11 mouse cellular contexts compared by ENCODE assay signal in the genomic region with DNA sequence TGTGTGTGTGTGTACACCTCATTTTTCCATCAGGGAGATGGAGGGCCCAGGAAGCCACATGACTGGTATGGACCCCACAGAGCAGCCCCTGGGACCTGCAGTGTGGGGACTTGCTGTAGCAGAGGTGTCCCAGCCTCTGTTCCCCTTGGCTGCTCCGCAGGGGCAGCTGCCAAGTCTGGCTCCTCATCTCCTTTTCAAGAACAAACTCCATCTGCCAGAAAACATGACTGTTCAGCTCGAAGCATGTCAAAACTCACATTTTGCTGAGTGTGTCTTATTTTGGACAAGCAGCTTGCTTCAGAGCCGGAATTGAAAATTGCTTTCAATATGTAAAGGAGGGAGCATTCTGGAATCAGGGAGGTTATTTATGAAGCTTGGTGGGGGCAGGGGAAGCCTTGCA.
DNase-seq lines count a peak whose midpoint lies in the region; ATAC-seq lines count a peak whose summit lies in the region.
"Had no signal": no experiment of that assay in that cellular context is flagged by ENCODE, and none has a peak within 500 bp of the region (broad histone marks: within the 10 kb centered on the region; RNA-seq: fewer than 3 reads in every experiment).

No protein-coding gene starts in this region.

- H3K4me3 ChIP-seq in forebrain, embryonic 16.5 days (replicated peaks; ENCODE audit: low read length): no peak overlapping the region
- no peak overlapping the region for H3K4me3 ChIP-seq in neural tube, embryonic 14.5 days (ENCODE audit: low read depth, low read length)
- no peak overlapping the region for H3K4me3 ChIP-seq in liver, embryonic 11.5 days (ENCODE audit: low read depth, low read length)
- H3K4me3 ChIP-seq: embryonic facial prominence, embryonic 12.5 days had no signal

- peak; percentile 78 for ATAC-seq in forebrain, embryonic 16.5 days
- no peak for ATAC-seq in neural tube, embryonic 14.5 days (ENCODE audit: low read depth)
- ATAC-seq in liver, embryonic 11.5 days (replicated peaks; ENCODE audit: low FRiP score): no peak

- H3K9ac ChIP-seq in forebrain, embryonic 16.5 days (replicated peaks; ENCODE audit: low read depth, low read length): no peak overlapping the region; the same call in 1 of the 2 replicates
- H3K9ac ChIP-seq in neural tube, embryonic 14.5 days (replicated peaks; ENCODE audit: low read depth, low read length): no peak overlapping the region
- no peak overlapping the region for H3K9ac ChIP-seq in liver, embryonic 11.5 days (ENCODE audit: low read depth, low read length)
- H3K9ac ChIP-seq: embryonic facial prominence, embryonic 12.5 days had no signal

- peak overlapping the region; percentile 43 for H3K4me2 ChIP-seq in forebrain, embryonic 16.5 days (ENCODE audit: low read length)
- no peak overlapping the region for H3K4me2 ChIP-seq in neural tube, embryonic 14.5 days (ENCODE audit: low read depth, low read length)
- no peak overlapping the region for H3K4me2 ChIP-seq in liver, embryonic 11.5 days
- H3K4me2 ChIP-seq: embryonic facial prominence, embryonic 12.5 days had no signal

- no peaks in the 10 kb centered on the region for H3K27me3 ChIP-seq in forebrain, embryonic 16.5 days (replicated peaks; ENCODE audit: control insufficient read depth, insufficient read depth, low read length)
- no peaks in the 10 kb centered on the region for H3K27me3 ChIP-seq in neural tube, embryonic 14.5 days (ENCODE audit: control insufficient read depth, insufficient read depth, low read length)
- H3K27me3 ChIP-seq in liver, embryonic 11.5 days (replicated peaks; ENCODE audit: control insufficient read depth, insufficient read depth, low read length): no peaks in the 10 kb centered on the region
- H3K27me3 ChIP-seq: embryonic facial prominence, embryonic 12.5 days had no signal

- peak; percentile 30 to 60 for DNase-seq in layer of hippocampus, adult 18-20 months (ENCODE audit: low spot score in 2 of 2)
- no peak for DNase-seq in layer of hippocampus, adult 9-10 months (ENCODE audit: low spot score)
- peak; percentile 63 for DNase-seq in layer of hippocampus, adult 9-11 months
- no peak for DNase-seq in spleen, postnatal 14 days (ENCODE audit: low spot score in 2 of 2)
- no peak for DNase-seq in liver, embryonic 11.5 days (ENCODE audit: low spot score)
- DNase-seq: adrenal gland, postnatal 25 days; thymus, postnatal 36 days had no signal

- H3K36me3 ChIP-seq in forebrain, embryonic 16.5 days (ENCODE audit: control insufficient read depth, insufficient read depth): no peaks in the 10 kb centered on the region
- H3K36me3 ChIP-seq in neural tube, embryonic 14.5 days (ENCODE audit: control insufficient read depth, insufficient read depth, low read length): no peaks in the 10 kb centered on the region
- H3K36me3 ChIP-seq in liver, embryonic 11.5 days (ENCODE audit: control insufficient read depth, insufficient read depth, low read length): no peaks in the 10 kb centered on the region
- H3K36me3 ChIP-seq: embryonic facial prominence, embryonic 12.5 days had no signal

- H3K27ac ChIP-seq in forebrain, embryonic 16.5 days (ENCODE audit: low read length): peak overlapping the region; percentile 92
- peak overlapping the region; percentile 52; the same call in 1 of the 2 replicates for H3K27ac ChIP-seq in neural tube, embryonic 14.5 days (ENCODE audit: low read depth, low read length)
- no peak overlapping the region for H3K27ac ChIP-seq in liver, embryonic 11.5 days (ENCODE audit: low read depth, low read length)
- H3K27ac ChIP-seq: embryonic facial prominence, embryonic 12.5 days; kidney, postnatal 0 days had no signal

- WGBS in forebrain, embryonic 16.5 days: 22% methylated on average over 3 of the region's 3 CpGs
- WGBS in neural tube, embryonic 14.5 days: 53% methylated on average over 3 of the region's 3 CpGs
- WGBS in liver, embryonic 11.5 days: 69% methylated on average over 3 of the region's 3 CpGs

- no peaks in the 10 kb centered on the region for H3K9me3 ChIP-seq in forebrain, embryonic 16.5 days (ENCODE audit: control insufficient read depth, low read length)
- no peaks in the 10 kb centered on the region for H3K9me3 ChIP-seq in neural tube, embryonic 14.5 days (ENCODE audit: control insufficient read depth, low read length)
- H3K9me3 ChIP-seq in liver, embryonic 11.5 days (ENCODE audit: control insufficient read depth, low read length): no peaks in the 10 kb centered on the region
- H3K9me3 ChIP-seq: embryonic facial prominence, embryonic 12.5 days had no signal

- peaks cover 17% of the 10 kb centered on the region for H3K4me1 ChIP-seq in forebrain, embryonic 16.5 days (replicated peaks; ENCODE audit: control insufficient read depth, insufficient read depth, low read length)
- H3K4me1 ChIP-seq in neural tube, embryonic 14.5 days (ENCODE audit: control insufficient read depth, insufficient read depth, low read length): peaks cover 9% of the 10 kb centered on the region; the same call in 1 of the 2 replicates
- H3K4me1 ChIP-seq in liver, embryonic 11.5 days (replicated peaks; ENCODE audit: control insufficient read depth, insufficient read depth, low read length): no peaks in the 10 kb centered on the region; the same call in 1 of the 2 replicates

Comparison
In these comparisons a context has a peak if more than half of its experiments do, and no peak if none do; other contexts are left out.
1. DNase-seq: peak in layer of hippocampus, adult 18-20 months (2 of 2) and layer of hippocampus, adult 9-11 months (single experiment); none in layer of hippocampus, adult 9-10 months (single experiment), spleen, postnatal 14 days (0 of 2) and liver, embryonic 11.5 days (single experiment).